Mouse (Mus musculus) G1E (cell line): Measurements from ENCODE around the gene Pbxip1. TPM values are rescaled to one million over a fixed set of nuclear protein-coding genes. Genes with fewer than 3 reads are reported as not detected.
A peak's percentile ranks its signal among the peaks of the same experiment; 100 is the strongest.

Experiments used
- ATAC-seq: 2 replicates; pipeline ENCODE4 v1.8.0; 2016; ENCODE audit warnings: mild to moderate bottlenecking; ENCODE audit not compliant: insufficient number of reproducible peaks, poor library complexity, low FRiP score, severe bottlenecking; ENCODE audit errors: extremely low read depth
- DNase-seq: peaks from one replicate; pipeline ENCODE4 v3.0.0; 2012; ENCODE audit warnings: low spot score
- H3K27me3 ChIP-seq: 2 replicates; pipeline ENCODE4 v1.6.1; 2012; ENCODE audit warnings: mild to moderate bottlenecking, low read length, inconsistent platforms; ENCODE audit not compliant: insufficient read depth
- H3K36me3 ChIP-seq: replicated peaks from 2 replicates; pipeline ENCODE3; 2012; ENCODE audit warnings: mild to moderate bottlenecking, inconsistent platforms
- H3K4me1 ChIP-seq: 2 replicates; pipeline ENCODE4 v1.6.1; 2012; ENCODE audit warnings: low read depth, low read length, inconsistent platforms, mixed read lengths; ENCODE audit not compliant: insufficient read depth
- H3K4me3 ChIP-seq: 2 replicates; pipeline ENCODE4 v1.5.1; 2012; ENCODE audit warnings: low read depth, mild to moderate bottlenecking, inconsistent platforms, low read length, moderate library complexity, mixed read lengths
- H3K9me3 ChIP-seq: replicated peaks from 2 replicates; pipeline ENCODE4 v1.6.1; 2012; ENCODE audit warnings: inconsistent platforms
- CTCF ChIP-seq: IDR thresholded peaks from 2 replicates; pipeline ENCODE4 v1.5.1; 2012; ENCODE audit warnings: low read depth, low read length, inconsistent platforms, mixed read lengths
- GATA1 ChIP-seq: IDR thresholded peaks from 2 replicates; pipeline ENCODE4 v1.6.1; 2012; ENCODE audit warnings: borderline replicate concordance, low read length, inconsistent platforms, mixed read lengths
- GATA2 ChIP-seq: IDR thresholded peaks from 2 replicates; pipeline ENCODE4 v1.6.1; 2012; ENCODE audit warnings: low read depth, low read length, inconsistent platforms, borderline replicate concordance
- POLR2AphosphoS5 ChIP-seq: IDR thresholded peaks from 2 replicates; pipeline ENCODE4 v1.6.1; 2012; ENCODE audit warnings: low read depth, low read length, inconsistent platforms; ENCODE audit not compliant: insufficient replicate concordance
- TAL1 ChIP-seq: conservative IDR thresholded peaks from 2 replicates; pipeline ENCODE4 v1.6.1; 2012; ENCODE audit warnings: low read depth, low read length, inconsistent platforms, mixed read lengths
- polyA plus RNA-seq: library from polyadenylated mRNA; stranded (reverse); fragments of >175 nt; gene quantifications from 2 replicates; pipeline ENCODE4 v1.2.3, GENCODE M21; 2012
- total RNA-seq, 2 experiments: library from RNA; stranded (forward) in 1 of 2; stranded (reverse) in 1 of 2; fragments of 200-1000 nt in 1 of 2; fragments of >200 nt in 1 of 2; fragmentation: Nextera tagmentation in 1 of 2; gene quantifications; 2 replicates each; pipeline ENCODE4 v1.2.3; 2014 to 2017

The Pbxip1 gene
- total and polyA plus RNA-seq, 3 experiments = 9.0 to 16.4 (median 12.1) TPM

GRCm38 (mm10) chr3:89390699-89391662 lies 45.5 kb upstream of the Pbxip1 start:
- H3K36me3 ChIP-seq = peaks cover 51% of the 10 kb centered on the region
- TF ChIP-seq GATA1 (no peak), GATA2 (no peak), TAL1 (no peak), POLR2AphosphoS5 (no peak), CTCF (no peak)
- ATAC-seq (no peak), DNase-seq (no peak)
- H3K9me3 ChIP-seq = no peaks in the 10 kb centered on the region
- no peaks in the 10 kb centered on the region for H3K27me3 ChIP-seq
- H3K4me1 ChIP-seq = peaks cover 90% of the 10 kb centered on the region
- peak overlapping the region; percentile 83 for H3K4me3 ChIP-seq

DNA sequence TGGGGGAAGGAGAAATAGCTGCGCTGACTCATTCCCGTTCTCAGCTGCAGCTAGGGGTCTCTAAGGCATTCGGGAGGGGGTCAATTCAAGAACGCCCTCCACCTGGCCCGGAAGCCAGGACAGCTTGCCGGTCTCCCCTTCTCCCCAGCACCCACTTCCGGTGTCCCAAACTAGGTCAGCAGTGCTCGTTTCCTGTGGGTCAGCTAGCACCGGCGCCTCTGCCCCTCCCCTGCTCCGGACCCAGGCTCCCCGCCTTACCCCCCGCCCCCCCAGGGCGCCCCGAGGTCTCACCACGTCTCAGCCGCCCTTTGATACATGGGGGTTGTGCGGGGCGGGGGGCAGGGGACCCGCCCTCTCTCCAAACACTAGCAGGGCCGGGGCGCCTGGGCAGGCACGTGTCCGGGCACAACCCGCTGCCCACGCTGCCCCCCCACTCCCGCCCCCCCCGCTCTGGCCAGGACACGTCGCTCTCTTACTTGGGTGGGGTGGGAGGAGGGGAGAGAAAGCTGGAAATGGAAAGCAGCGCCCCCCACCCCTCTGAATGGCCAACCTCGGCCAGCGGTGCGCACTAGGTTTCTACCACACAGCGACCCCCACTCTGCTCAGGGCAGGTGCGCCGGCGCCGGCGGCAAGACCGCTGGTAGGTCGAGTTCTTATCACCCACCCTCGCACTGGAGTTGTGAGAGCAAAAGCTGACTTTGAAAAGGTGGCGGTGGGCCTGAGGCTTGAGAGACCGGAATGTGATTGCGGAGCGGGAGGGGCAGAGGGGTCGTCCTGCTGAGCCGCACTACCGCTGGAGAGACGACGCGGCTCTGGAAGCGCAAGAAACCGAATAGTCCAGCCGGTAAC lies 44.6 kb upstream of the Pbxip1 start:
- TF ChIP-seq POLR2AphosphoS5 (no peak), CTCF (no peak)
- Histone ChIP-seq H3K27me3 (no peaks in the 10 kb centered on the region), H3K9me3 (no peaks in the 10 kb centered on the region), H3K36me3 (peaks cover 42% of the 10 kb centered on the region), H3K4me3 (peak overlapping the region; percentile 83), H3K4me1 (peaks cover 90% of the 10 kb centered on the region)
- DNase-seq = peak; percentile 37
- ATAC-seq = no peak

DNA sequence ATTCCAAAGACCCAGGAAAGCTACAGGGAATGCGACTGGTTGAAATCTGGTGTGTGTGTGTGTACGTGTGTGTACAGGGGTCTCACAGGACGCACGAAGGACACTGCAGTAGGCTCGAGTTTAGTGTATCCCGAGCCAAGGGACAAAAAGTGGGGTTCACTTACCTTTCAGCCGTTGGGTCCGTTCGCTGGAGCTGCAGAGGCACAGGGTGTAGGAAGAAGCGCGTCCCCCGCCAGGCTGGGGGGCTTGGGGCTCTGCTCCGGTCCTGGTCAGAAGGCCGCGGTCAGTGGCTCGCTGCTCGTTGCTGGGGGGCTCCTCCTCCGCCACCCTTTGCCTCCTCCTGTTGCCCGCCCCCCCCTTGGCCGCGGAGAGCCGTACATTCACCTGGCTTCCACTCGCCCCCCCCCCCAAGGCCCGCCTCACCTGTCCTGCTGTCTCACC lies 43.6 kb upstream of the Pbxip1 start:
- Histone ChIP-seq H3K9me3 (no peaks in the 10 kb centered on the region), H3K36me3 (peaks cover 33% of the 10 kb centered on the region), H3K4me1 (peaks cover 82% of the 10 kb centered on the region), H3K4me3 (peak overlapping the region; percentile 83), H3K27me3 (no peaks in the 10 kb centered on the region)
- ATAC-seq (no peak), DNase-seq (no peak)
- no peak for TF ChIP-seq GATA2
- TF ChIP-seq TAL1 = no peak
- no peak for TF ChIP-seq CTCF
- no peak for TF ChIP-seq POLR2AphosphoS5
- TF ChIP-seq GATA1 = no peak

- ATAC-seq (peak; percentile 89), DNase-seq (peak; percentile 98)
- Histone ChIP-seq H3K4me1 (peaks cover 75% of the 10 kb centered on the region), H3K27me3 (no peaks in the 10 kb centered on the region), H3K9me3 (no peaks in the 10 kb centered on the region), H3K36me3 (peaks cover 30% of the 10 kb centered on the region), H3K4me3 (peak overlapping the region; percentile 83)
- TF ChIP-seq GATA2 (no peak), CTCF (no peak), GATA1 (no peak), TAL1 (no peak), POLR2AphosphoS5 (no peak)
Measured at GRCm38 (mm10) chr3:89393605-89394004, 42.9 kb upstream of the Pbxip1 start.

DNA sequence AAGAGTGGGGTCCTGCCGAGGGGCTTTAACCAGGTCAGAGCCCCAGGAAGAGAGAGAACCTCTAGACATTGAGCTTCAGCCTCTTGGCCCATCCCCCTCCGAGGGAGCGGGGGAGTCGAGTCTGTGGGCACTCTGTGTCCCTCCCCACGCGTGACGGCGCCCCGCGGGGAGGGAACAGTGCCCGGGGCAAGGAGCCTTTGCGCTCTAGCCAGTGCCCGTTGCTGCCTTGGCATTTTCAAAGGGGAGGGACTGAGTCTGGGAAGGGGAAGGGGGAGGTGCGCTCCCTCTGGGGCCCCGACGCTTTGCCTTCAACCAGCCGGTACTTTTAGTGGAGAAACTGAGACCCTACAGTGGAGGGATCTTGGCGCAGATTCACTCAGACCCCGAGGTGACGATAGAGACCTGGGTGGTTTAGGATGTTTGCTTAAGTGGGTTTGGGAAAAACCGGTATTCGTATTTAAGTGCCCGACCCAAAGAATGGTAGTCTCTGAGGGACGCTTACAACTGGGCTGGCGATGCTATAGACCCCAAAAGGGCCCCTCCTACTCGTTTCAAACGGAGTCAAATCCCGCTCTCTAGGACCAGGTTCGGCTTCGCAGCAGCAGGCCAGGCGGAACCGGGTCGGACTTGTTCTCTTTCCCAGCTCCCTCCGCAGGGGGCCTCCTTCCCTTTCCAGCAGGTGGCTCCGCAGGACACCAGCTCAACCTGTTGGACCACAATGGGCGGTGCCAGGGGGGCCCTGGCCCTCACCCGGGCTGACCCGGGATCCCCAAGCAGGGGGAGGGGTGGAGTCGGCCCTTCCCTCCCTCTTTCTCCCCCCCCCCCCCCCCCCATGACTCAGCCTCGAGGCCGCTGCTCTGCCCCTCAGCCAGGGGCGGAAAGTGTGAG lies 42.3 kb upstream of the Pbxip1 start, which contains the start of gene Zbtb7b:
Zbtb7b (minus strand) TSS at position 771 of the 888 bp plus-strand sequence.
- peaks cover 29% of the 10 kb centered on the region for H3K36me3 ChIP-seq
- peak; percentile 84 for DNase-seq
- H3K9me3 ChIP-seq = no peaks in the 10 kb centered on the region
- peaks cover 68% of the 10 kb centered on the region for H3K4me1 ChIP-seq
- H3K4me3 ChIP-seq = peak within 1 kb of the TSS; percentile 83
- H3K27me3 ChIP-seq = no peaks in the 10 kb centered on the region
- peak; percentile 38; the same call in 1 of the 2 replicates for ATAC-seq
- TF ChIP-seq POLR2AphosphoS5 = no peak
- TF ChIP-seq GATA1 = no peak
- no peak for TF ChIP-seq CTCF
- TF ChIP-seq TAL1 = no peak
- TF ChIP-seq GATA2 = no peak
